Mouse (Mus musculus) kidney, embryonic 16.5 days (tissue): ENCODE results near the gene Traf3ip2. TPM values are rescaled to one million over a fixed set of nuclear protein-coding genes. Genes with fewer than 3 reads are reported as not detected.

ENCODE experiments used
- ATAC-seq: fragments of 200-750 bp; cut with Nextera tagmentation; 2 replicates; pipeline ENCODE4 v1.8.0; 2017; ENCODE audit warnings: moderate TSS enrichment; ENCODE audit not compliant: low FRiP score, low TSS enrichment
- H3K27ac ChIP-seq: fragments of 300-500 bp; sonication (generic); 2 replicates; pipeline ENCODE4 v1.5.1; 2014; ENCODE audit warnings: low read length
- H3K27me3 ChIP-seq: fragments of 300-500 bp; sonication (generic); 2 replicates; pipeline ENCODE4 v1.6.1; 2014; ENCODE audit warnings: low read length, control low read depth, mixed read lengths; ENCODE audit not compliant: insufficient read depth
- H3K36me3 ChIP-seq: fragments of 300-500 bp; sonication (generic); 2 replicates; pipeline ENCODE4 v1.6.1; 2014; ENCODE audit warnings: low read length, control low read depth, mixed read lengths; ENCODE audit not compliant: insufficient read depth
- H3K4me1 ChIP-seq: fragments of 300-500 bp; sonication (generic); 2 replicates; pipeline ENCODE4 v1.6.1; 2014; ENCODE audit warnings: low read length, control low read depth, mixed read lengths; ENCODE audit not compliant: insufficient read depth
- H3K4me2 ChIP-seq: fragments of 300-500 bp; sonication (generic); replicated peaks from 2 replicates; pipeline ENCODE4 v1.6.1; 2014; ENCODE audit warnings: low read depth, low read length
- H3K4me3 ChIP-seq: fragments of 300-500 bp; sonication (generic); 2 replicates; pipeline ENCODE4 v1.5.1; 2014; ENCODE audit warnings: mild to moderate bottlenecking, low read length
- H3K9ac ChIP-seq: fragments of 300-500 bp; sonication (generic); replicated peaks from 2 replicates; pipeline ENCODE4 v1.6.1; 2014; ENCODE audit warnings: low read length
- H3K9me3 ChIP-seq: fragments of 300-500 bp; sonication (generic); 2 replicates; pipeline ENCODE4 v1.6.1; 2016; ENCODE audit warnings: low read length, control low read depth
- WGBS: fragments of 180-500 bp; shearing (Covaris S2); extraction: QIAGEN DNeasy Blood & Tissue Kit; methylation state at CpG from one replicate; pipeline ENCODE4 v1.1.7; 2014; 5-methylcytosine and 5-hydroxymethylcytosine counted together
- polyA plus RNA-seq: library from polyadenylated mRNA; unstranded; fragments of >200 nt; fragmentation: Nextera tagmentation; extraction: Ambion mirVana; gene quantifications from 2 replicates; pipeline ENCODE4 v1.2.1, GENCODE M21; 2015

The Traf3ip2 gene
- polyA plus RNA-seq, 1 experiment from 2014 or later, result 18.9 TPM

GRCm38 (mm10) chr10:39660269-39660655 lies 47.5 kb downstream of the Traf3ip2 start:
- no peak overlapping the region for H3K4me2 ChIP-seq
- 23% methylated on average over 3 of the region's 3 CpGs for WGBS
- H3K27me3 ChIP-seq, result no peaks in the 10 kb centered on the region
- peaks cover 43% of the 10 kb centered on the region for H3K4me1 ChIP-seq
- H3K27ac ChIP-seq, result peak overlapping the region; percentile 95
- ATAC-seq, result peak; percentile 29; the same call in 1 of the 2 replicates
- H3K9ac ChIP-seq, result peak overlapping the region; percentile 29; the same call in 1 of the 2 replicates
- peaks cover 6% of the 10 kb centered on the region; the same call in 1 of the 2 replicates for H3K36me3 ChIP-seq
- H3K9me3 ChIP-seq, result no peaks in the 10 kb centered on the region
- H3K4me3 ChIP-seq, result no peak overlapping the region

- H3K4me2 ChIP-seq, result no peak overlapping the region
- H3K36me3 ChIP-seq, result peaks cover 5% of the 10 kb centered on the region; the same call in 1 of the 2 replicates
- peak overlapping the region; percentile 95 for H3K27ac ChIP-seq
- peaks cover 44% of the 10 kb centered on the region for H3K4me1 ChIP-seq
- 28% methylated on average over 5 of the region's 5 CpGs for WGBS
- ATAC-seq, result no peak
- H3K9me3 ChIP-seq, result no peaks in the 10 kb centered on the region
- H3K4me3 ChIP-seq, result no peak overlapping the region
- H3K27me3 ChIP-seq, result no peaks in the 10 kb centered on the region
- no peak overlapping the region for H3K9ac ChIP-seq
These were observed 48.0 kb downstream of the Traf3ip2 start for GRCm38 (mm10) chr10:39660698-39661097.

- H3K27ac ChIP-seq, result no peak overlapping the region
These were observed 52.4 kb downstream of the Traf3ip2 start for GRCm38 (mm10) chr10:39665071-39665502.

GRCm38 (mm10) chr10:39666027-39666426 lies 53.3 kb downstream of the Traf3ip2 start:
- no peak overlapping the region for H3K4me3 ChIP-seq
- H3K9me3 ChIP-seq, result no peaks in the 10 kb centered on the region
- H3K4me2 ChIP-seq, result no peak overlapping the region
- no peak for ATAC-seq
- H3K27me3 ChIP-seq, result no peaks in the 10 kb centered on the region
- peaks cover 16% of the 10 kb centered on the region for H3K4me1 ChIP-seq
- no peak overlapping the region for H3K9ac ChIP-seq
- H3K36me3 ChIP-seq, result peaks cover 2% of the 10 kb centered on the region; the same call in 1 of the 2 replicates
- WGBS, result 34% methylated on average over 3 of the region's 3 CpGs
- H3K27ac ChIP-seq, result no peak overlapping the region

More at GRCm38 (mm10) chr10:39665071-39665502, 52.4 kb downstream of the Traf3ip2 start:
- H3K4me3 ChIP-seq, result no peak overlapping the region
- no peak for ATAC-seq
- H3K4me1 ChIP-seq, result peaks cover 26% of the 10 kb centered on the region
- H3K9ac ChIP-seq, result no peak overlapping the region
- H3K9me3 ChIP-seq, result no peaks in the 10 kb centered on the region
- no peak overlapping the region for H3K4me2 ChIP-seq
- H3K36me3 ChIP-seq, result peaks cover 2% of the 10 kb centered on the region; the same call in 1 of the 2 replicates
- no peaks in the 10 kb centered on the region for H3K27me3 ChIP-seq
- 67% methylated on average over 4 of the region's 4 CpGs for WGBS

- 82% methylated on average over 1 of the region's 1 CpGs for WGBS
- no peak overlapping the region for H3K27ac ChIP-seq
- H3K9me3 ChIP-seq, result no peaks in the 10 kb centered on the region
These were observed 58.7 kb downstream of the Traf3ip2 start for GRCm38 (mm10) chr10:39671451-39671850.

GRCm38 (mm10) chr10:39672547-39673051 lies 59.9 kb downstream of the Traf3ip2 start:
- H3K9ac ChIP-seq, result no peak overlapping the region
- H3K36me3 ChIP-seq, result no peaks in the 10 kb centered on the region; the same call in 1 of the 2 replicates
- peak; percentile 67; the same call in 1 of the 2 replicates for ATAC-seq
- H3K27ac ChIP-seq, result no peak overlapping the region
- H3K9me3 ChIP-seq, result no peaks in the 10 kb centered on the region
- no peak overlapping the region for H3K4me2 ChIP-seq
- 33% methylated on average over 4 of the region's 4 CpGs for WGBS
- H3K27me3 ChIP-seq, result no peaks in the 10 kb centered on the region
- no peak overlapping the region for H3K4me3 ChIP-seq
- peaks cover 21% of the 10 kb centered on the region for H3K4me1 ChIP-seq

More at GRCm38 (mm10) chr10:39671451-39671850, 58.7 kb downstream of the Traf3ip2 start:
- ATAC-seq, result no peak
- Histone ChIP-seq H3K4me2 (no peak overlapping the region), H3K4me1 (peaks cover 22% of the 10 kb centered on the region), H3K27me3 (no peaks in the 10 kb centered on the region), H3K36me3 (no peaks in the 10 kb centered on the region; the same call in 1 of the 2 replicates), H3K4me3 (no peak overlapping the region), H3K9ac (no peak overlapping the region)

- Histone ChIP-seq H3K36me3 (no peaks in the 10 kb centered on the region; the same call in 1 of the 2 replicates), H3K4me3 (no peak overlapping the region), H3K4me2 (no peak overlapping the region), H3K4me1 (peaks cover 21% of the 10 kb centered on the region), H3K9me3 (no peaks in the 10 kb centered on the region), H3K9ac (no peak overlapping the region), H3K27ac (0 out of 2 replicates have a peak overlapping the region, but pooled peaks have one; percentile 15), H3K27me3 (no peaks in the 10 kb centered on the region)
- 27% methylated on average over 3 of the region's 3 CpGs for WGBS
- no peak for ATAC-seq
These were observed 61.4 kb downstream of the Traf3ip2 start for GRCm38 (mm10) chr10:39674106-39674505.

- no peak overlapping the region for H3K27ac ChIP-seq
- no peak overlapping the region for H3K4me3 ChIP-seq
- peaks cover 21% of the 10 kb centered on the region for H3K4me1 ChIP-seq
- no peaks in the 10 kb centered on the region for H3K27me3 ChIP-seq
- H3K4me2 ChIP-seq, result no peak overlapping the region
- no peak for ATAC-seq
- H3K9ac ChIP-seq, result no peak overlapping the region
- H3K36me3 ChIP-seq, result no peaks in the 10 kb centered on the region
- WGBS, result 84% methylated on average over 3 of the region's 3 CpGs
- H3K9me3 ChIP-seq, result no peaks in the 10 kb centered on the region
These were observed 62.0 kb downstream of the Traf3ip2 start for GRCm38 (mm10) chr10:39674766-39675165.

GRCm38 (mm10) chr10:39678199-39678791 lies 65.6 kb downstream of the Traf3ip2 start:
- Histone ChIP-seq H3K27ac (no peak overlapping the region), H3K9ac (no peak overlapping the region), H3K4me2 (no peak overlapping the region), H3K9me3 (no peaks in the 10 kb centered on the region), H3K36me3 (no peaks in the 10 kb centered on the region), H3K4me1 (peaks cover 9% of the 10 kb centered on the region), H3K4me3 (no peak overlapping the region), H3K27me3 (no peaks in the 10 kb centered on the region)
- no peak for ATAC-seq
- 92% methylated on average over 4 of the region's 4 CpGs for WGBS

GRCm38 (mm10) chr10:39681014-39681413 lies 68.3 kb downstream of the Traf3ip2 start:
- Histone ChIP-seq H3K4me3 (no peak overlapping the region), H3K36me3 (no peaks in the 10 kb centered on the region), H3K4me1 (peaks cover 3% of the 10 kb centered on the region; the same call in 1 of the 2 replicates), H3K27me3 (no peaks in the 10 kb centered on the region), H3K9me3 (no peaks in the 10 kb centered on the region), H3K9ac (no peak overlapping the region), H3K4me2 (no peak overlapping the region), H3K27ac (no peak overlapping the region)
- 68% methylated on average over 4 of the region's 4 CpGs for WGBS
- ATAC-seq, result peak; percentile 49; the same call in 1 of the 2 replicates
